Mouse (Mus musculus): ENCODE measurements around the gene Ugt1a2.

GRCm38 (mm10) chr1:88249596-88249995 lies 49.2 kb downstream of the Ugt1a2 start:
- no peak for TF ChIP-seq TAL1 (IDR thresholded peaks at IDR 0.05; ENCODE audit: low read length)
- TF ChIP-seq GATA1 (IDR thresholded peaks at IDR 0.05; ENCODE audit: low read length) = no peak
